Mouse (Mus musculus) MEL (cell line): Measurements from ENCODE around the gene Spred3. TPM values are rescaled to one million over a fixed set of nuclear protein-coding genes. Genes with fewer than 3 reads are reported as not detected.
"Not testable (repeated sequence)": the region's sequence is repeated elsewhere in the genome, so short reads cannot be mapped to it uniquely, and the experiment has no call there.

Experiments used
- DNase-seq: peaks from one replicate; pipeline ENCODE4 v3.0.0; 2011; ENCODE audit warnings: low read depth, low spot score
- H3K27ac ChIP-seq: 2 replicates; pipeline ENCODE4 v1.5.1; 2012; ENCODE audit warnings: low read depth, mild to moderate bottlenecking, control low read depth, low read length, moderate library complexity; ENCODE audit not compliant: control insufficient read depth
- H3K27me3 ChIP-seq, 2 experiments: fragments of 150-350 bp in 1 of 2; sonication (generic) in 1 of 2; 2 replicates each; pipeline ENCODE4 v1.6.1; 2012; ENCODE audit warnings: low read length in 2 of 2, mild to moderate bottlenecking in 2 of 2, improper control_type of control experiment in 1 of 2, moderate library complexity in 1 of 2; ENCODE audit not compliant: insufficient read depth in 2 of 2, control insufficient read depth in 1 of 2
- H3K36me3 ChIP-seq, 2 experiments: 2 replicates each; pipeline ENCODE4 v1.6.1; 2012 to 2014; ENCODE audit warnings: low read length in 2 of 2, improper control_type of control experiment in 1 of 2, inconsistent platforms in 1 of 2, mild to moderate bottlenecking in 1 of 2; ENCODE audit not compliant: insufficient read depth in 2 of 2, control insufficient read depth in 1 of 2
- H3K4me1 ChIP-seq, 2 experiments: fragments of 150-350 bp in 1 of 2; sonication (generic) in 1 of 2; 2 replicates each; pipeline ENCODE4 v1.6.1; 2012; ENCODE audit warnings: low read length in 2 of 2, improper control_type of control experiment in 1 of 2, mild to moderate bottlenecking in 1 of 2; ENCODE audit not compliant: insufficient read depth in 2 of 2, control insufficient read depth in 1 of 2
- H3K4me3 ChIP-seq, 2 experiments: fragments of 150-350 bp in 1 of 2; sonication (generic) in 1 of 2; 2 replicates each; pipeline ENCODE4 v1.5.1; 2012; ENCODE audit warnings: low read depth in 2 of 2, low read length in 2 of 2, mild to moderate bottlenecking in 2 of 2, moderate library complexity in 2 of 2, control low read depth in 1 of 2, improper control_type of control experiment in 1 of 2; ENCODE audit not compliant: control insufficient read depth in 1 of 2, insufficient read depth in 1 of 2
- H3K79me2 ChIP-seq: 2 replicates; pipeline ENCODE4 v1.6.1; 2012; ENCODE audit warnings: mild to moderate bottlenecking, low read length, moderate library complexity; ENCODE audit not compliant: control insufficient read depth, poor library complexity, insufficient read depth
- H3K9ac ChIP-seq: 2 replicates; pipeline ENCODE4 v1.6.1; 2012; ENCODE audit warnings: low read depth, mild to moderate bottlenecking, control low read depth, low read length, moderate library complexity; ENCODE audit not compliant: control insufficient read depth, poor library complexity, severe bottlenecking
- H3K9me3 ChIP-seq: fragments of 150-350 bp; sonication (generic); replicated peaks from 2 replicates; pipeline ENCODE4 v1.6.1; 2012; ENCODE audit warnings: mild to moderate bottlenecking, low read length, improper control_type of control experiment, moderate library complexity; ENCODE audit not compliant: insufficient read depth
- BHLHE40 ChIP-seq: IDR thresholded peaks from 2 replicates; pipeline ENCODE4 v1.6.1; 2012; ENCODE audit warnings: low read depth, mild to moderate bottlenecking, inconsistent platforms, low read length, improper control_type of control experiment, borderline replicate concordance
- CHD2 ChIP-seq: IDR thresholded peaks from 2 replicates; pipeline ENCODE4 v1.6.1; 2011; ENCODE audit warnings: low read length, improper control_type of control experiment
- CTCF ChIP-seq, 3 experiments: IDR thresholded peaks in 2 of 3; conservative IDR thresholded peaks in 1 of 3; 2 replicates each; pipeline ENCODE4 v1.5.1; 2011 to 2012; ENCODE audit warnings: low read length in 3 of 3, low read depth in 2 of 3, mild to moderate bottlenecking in 2 of 3, improper control_type of control experiment in 1 of 3, inconsistent platforms in 1 of 3, mixed read lengths in 1 of 3, moderate library complexity in 1 of 3; ENCODE audit not compliant: control insufficient read depth in 1 of 3, insufficient read depth in 1 of 3, poor library complexity in 1 of 3, severe bottlenecking in 1 of 3
- E2F4 ChIP-seq: IDR thresholded peaks from 2 replicates; pipeline ENCODE4 v1.6.1; 2011; ENCODE audit warnings: low read depth, low read length, improper control_type of control experiment, borderline replicate concordance
- GATA1 ChIP-seq: IDR thresholded peaks from 2 replicates; pipeline ENCODE4 v1.6.1; 2011; ENCODE audit warnings: low read depth, low read length, improper control_type of control experiment
- HCFC1 ChIP-seq: IDR thresholded peaks from 2 replicates; pipeline ENCODE4 v1.6.1; 2012; ENCODE audit warnings: low read depth, mild to moderate bottlenecking, inconsistent platforms, low read length, improper control_type of control experiment, moderate library complexity
- JUND ChIP-seq: IDR thresholded peaks from 2 replicates; pipeline ENCODE4 v1.6.1; 2011; ENCODE audit warnings: low read depth, mild to moderate bottlenecking, improper control_type of control experiment, low read length
- KAT2A ChIP-seq: conservative IDR thresholded peaks from 2 replicates; pipeline ENCODE4 v1.6.1; 2012; ENCODE audit warnings: low read depth, low read length, improper control_type of control experiment, inconsistent platforms
- MAFK ChIP-seq: IDR thresholded peaks from 2 replicates; pipeline ENCODE4 v1.6.1; 2011; ENCODE audit warnings: low read depth, mild to moderate bottlenecking, low read length, improper control_type of control experiment, borderline replicate concordance
- MAX ChIP-seq: IDR thresholded peaks from 2 replicates; pipeline ENCODE4 v1.6.1; 2011; ENCODE audit warnings: low read length, improper control_type of control experiment
- MEF2A ChIP-seq: IDR thresholded peaks from 2 replicates; pipeline ENCODE4 v1.6.1; 2014; ENCODE audit warnings: low read depth, mild to moderate bottlenecking, inconsistent platforms, low read length, improper control_type of control experiment; ENCODE audit not compliant: poor library complexity, insufficient replicate concordance, severe bottlenecking; ENCODE audit errors: extremely low read depth
- MYB ChIP-seq: IDR thresholded peaks from 2 replicates; pipeline ENCODE4 v1.6.1; 2011; ENCODE audit warnings: mild to moderate bottlenecking, low read depth, low read length, improper control_type of control experiment
- NELFE ChIP-seq: IDR thresholded peaks from 2 replicates; pipeline ENCODE4 v1.6.1; 2011; ENCODE audit warnings: low read depth, low read length, improper control_type of control experiment
- POLR2AphosphoS2 ChIP-seq: IDR thresholded peaks from 2 replicates; pipeline ENCODE4 v1.6.1; 2011; ENCODE audit warnings: low read length, improper control_type of control experiment
- RCOR1 ChIP-seq: IDR thresholded peaks from 2 replicates; pipeline ENCODE4 v1.6.1; 2012; ENCODE audit warnings: low read depth, mild to moderate bottlenecking, inconsistent platforms, low read length, improper control_type of control experiment
- SIN3A ChIP-seq: IDR thresholded peaks from 2 replicates; pipeline ENCODE4 v1.6.1; 2012; ENCODE audit warnings: low read length, improper control_type of control experiment, inconsistent platforms
- SMC3 ChIP-seq: IDR thresholded peaks from 2 replicates; pipeline ENCODE4 v1.6.1; 2011; ENCODE audit warnings: low read depth, low read length, improper control_type of control experiment
- TAL1 ChIP-seq: IDR thresholded peaks from 2 replicates; pipeline ENCODE4 v1.6.1; 2012; ENCODE audit warnings: mild to moderate bottlenecking, inconsistent platforms, low read length, moderate library complexity, mixed read lengths
- TCF12 ChIP-seq: IDR thresholded peaks from 2 replicates; pipeline ENCODE4 v1.6.1; 2014; ENCODE audit warnings: low read depth, mild to moderate bottlenecking, inconsistent platforms, low read length, improper control_type of control experiment, moderate library complexity
- UBTF ChIP-seq: IDR thresholded peaks from 2 replicates; pipeline ENCODE4 v1.6.1; 2012; ENCODE audit warnings: low read depth, mild to moderate bottlenecking, inconsistent platforms, low read length, improper control_type of control experiment, moderate library complexity, borderline replicate concordance; ENCODE audit not compliant: insufficient read depth
- USF1 ChIP-seq: IDR thresholded peaks from 2 replicates; pipeline ENCODE4 v1.6.1; 2014; ENCODE audit warnings: low read depth, mild to moderate bottlenecking, inconsistent platforms, low read length, improper control_type of control experiment, moderate library complexity
- ZC3H11A ChIP-seq: IDR thresholded peaks from 2 replicates; pipeline ENCODE4 v1.6.1; 2012; ENCODE audit warnings: low read depth, mild to moderate bottlenecking, inconsistent platforms, low read length, improper control_type of control experiment
- ZMIZ1 ChIP-seq: IDR thresholded peaks from 2 replicates; pipeline ENCODE4 v1.6.1; 2012; ENCODE audit warnings: low read depth, mild to moderate bottlenecking, inconsistent platforms, low read length, improper control_type of control experiment, moderate library complexity
- ZNF384 ChIP-seq: IDR thresholded peaks from 2 replicates; pipeline ENCODE4 v1.6.1; 2012; ENCODE audit warnings: low read depth, mild to moderate bottlenecking, inconsistent platforms, low read length, improper control_type of control experiment
- polyA plus RNA-seq, 2 experiments: library from polyadenylated mRNA; stranded (reverse) in 1 of 2; unstranded in 1 of 2; fragments of >175 nt in 1 of 2; fragments of >200 nt in 1 of 2; gene quantifications; 2 replicates each; pipeline versions ENCODE4 v1.2.1 to v1.2.4; 2012; ENCODE audit warnings: low replicate concordance in 2 of 2, low read depth in 1 of 2; ENCODE audit not compliant: insufficient read length in 2 of 2, insufficient read depth in 1 of 2, missing spikeins in 1 of 2
- total RNA-seq: library from RNA; depleted of rRNA; stranded (reverse); fragments of 300-350 nt; gene quantifications from 2 replicates; pipeline ENCODE4 v1.2.3, GENCODE M21; 2012

The Spred3 gene
- total and polyA plus RNA-seq, 3 experiments, result 0.42 to 3.9 TPM; not detected in 1

DNA sequence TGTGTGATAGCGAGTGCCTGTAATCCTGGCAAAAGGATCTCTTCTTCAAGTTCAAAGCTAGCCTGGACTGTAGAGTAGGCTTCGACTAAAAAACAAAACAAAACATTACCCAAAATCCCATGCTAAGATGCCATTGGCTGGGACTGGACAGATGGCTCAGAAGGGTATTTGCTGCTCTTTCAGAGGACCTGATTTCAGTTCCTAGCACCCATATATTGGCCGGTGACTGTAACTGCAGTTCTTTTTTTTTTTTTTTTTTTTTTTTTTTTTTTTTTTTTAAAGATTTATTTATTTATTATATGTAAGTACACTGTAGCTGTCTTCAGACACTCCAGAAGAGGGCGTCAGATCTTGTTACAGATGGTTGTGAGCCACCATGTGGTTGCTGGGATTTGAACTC, 31.0 kb downstream of the Spred3 start:
- H3K27me3 ChIP-seq, H3K27ac ChIP-seq, H3K36me3 ChIP-seq, H3K79me2 ChIP-seq, H3K9ac ChIP-seq, H3K4me3 ChIP-seq, H3K9me3 ChIP-seq, DNase-seq: not testable (repeated sequence)
- TF ChIP-seq ZNF384, result peak; percentile 79
- H3K4me1 ChIP-seq, result peaks cover 5 to 12% of the 10 kb centered on the region in 2 experiments

DNA sequence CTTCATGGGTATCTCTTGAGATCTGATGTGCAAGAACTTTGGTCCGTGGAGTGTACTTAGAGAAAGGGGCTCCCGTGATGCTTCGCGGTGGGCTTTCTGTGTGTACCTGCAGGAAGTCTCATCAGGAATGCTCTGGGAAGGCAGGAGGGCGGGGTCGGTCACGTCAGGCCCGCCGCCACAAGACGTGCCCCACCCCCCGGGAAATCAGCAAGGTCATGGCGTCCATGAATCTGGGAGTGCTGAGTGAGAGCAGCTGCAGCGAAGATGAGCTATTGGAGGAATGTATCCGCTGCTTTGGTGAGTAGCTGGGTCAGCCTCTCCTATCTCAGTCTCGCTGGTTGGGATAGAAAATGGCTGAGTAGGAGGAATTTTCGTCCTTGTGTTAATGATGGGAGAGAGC, 32.8 kb downstream of the Spred3 start:
- Histone ChIP-seq H3K9ac (no peak overlapping the region), H3K36me3 (peaks cover 0 to 6% of the 10 kb centered on the region in 2 experiments; a peak in 2 of 4 replicates), H3K9me3 (no peaks in the 10 kb centered on the region), H3K4me3 (no peak overlapping the region), H3K79me2 (no peaks in the 10 kb centered on the region), H3K27me3 (no peaks in the 10 kb centered on the region), H3K4me1 (peaks cover 3 to 9% of the 10 kb centered on the region in 2 experiments; a peak in 3 of 4 replicates), H3K27ac (no peak overlapping the region)
- no peak for DNase-seq
- TF ChIP-seq MAX, result no peak
- no peak for TF ChIP-seq MEF2A
- TF ChIP-seq MAFK, result no peak
- TF ChIP-seq SMC3, result no peak
- no peak for TF ChIP-seq ZC3H11A
- TF ChIP-seq E2F4, result no peak
- TF ChIP-seq POLR2AphosphoS2, result no peak
- no peak for TF ChIP-seq NELFE
- TF ChIP-seq UBTF, result no peak
- TF ChIP-seq JUND, result no peak
- no peak for TF ChIP-seq TCF12

DNA sequence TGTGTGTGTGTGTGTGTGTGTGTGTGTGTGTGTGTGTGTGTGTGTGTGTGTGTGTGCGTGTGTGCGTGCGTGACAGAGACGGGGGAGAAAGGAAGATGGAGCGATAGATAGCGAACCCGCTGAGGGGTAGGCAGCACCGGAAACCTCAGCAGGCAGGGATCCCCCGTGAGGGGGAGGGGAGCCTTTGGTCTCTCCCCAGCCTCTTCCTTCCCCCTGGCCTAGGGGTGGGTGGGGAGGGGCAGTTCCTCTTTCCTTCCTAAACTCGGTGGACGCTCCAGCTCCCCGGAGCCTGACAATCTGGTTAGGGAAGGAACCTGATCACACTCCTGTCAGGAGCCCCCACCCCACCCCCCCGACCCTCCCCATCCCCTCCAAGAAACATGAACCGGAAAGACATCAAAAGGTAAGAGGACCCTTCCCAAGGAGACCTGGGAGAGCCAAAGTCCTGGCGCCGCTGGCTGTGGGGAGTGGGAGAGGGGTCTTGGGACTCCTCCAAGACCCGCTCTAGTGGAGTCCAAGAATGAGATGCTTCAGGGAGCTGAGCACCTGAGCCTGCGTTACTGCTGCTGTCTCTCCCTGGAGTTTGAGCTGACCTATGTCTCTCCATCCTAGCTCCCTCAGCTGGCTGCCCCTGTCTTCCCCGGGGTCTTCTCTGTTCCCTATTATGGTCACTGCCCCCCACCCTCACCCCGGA, 35.4 kb downstream of the Spred3 start, which contains the start of gene Rasgrp4:
TSS of gene Rasgrp4 (plus strand) at position 159 of the 694 bp plus-strand sequence.
- DNase-seq, result peak; percentile 88
- H3K36me3 ChIP-seq, result peaks cover 0 to 6% of the 10 kb centered on the region in 2 experiments; a peak in 2 of 4 replicates
- peak within 1 kb of the TSS; percentile 31; the same call in 1 of the 2 replicates for H3K27ac ChIP-seq
- peaks cover 3 to 9% of the 10 kb centered on the region in 2 experiments; a peak in 3 of 4 replicates for H3K4me1 ChIP-seq
- no peaks in the 10 kb centered on the region for H3K79me2 ChIP-seq
- H3K27me3 ChIP-seq, result no peaks in the 10 kb centered on the region
- peak within 1 kb of the TSS; percentile 38 to 44 for H3K4me3 ChIP-seq
- H3K9ac ChIP-seq, result peak within 1 kb of the TSS; percentile 55
- H3K9me3 ChIP-seq, result no peaks in the 10 kb centered on the region
- TF ChIP-seq SIN3A (peak; percentile 58; the same call in 1 of the 2 replicates), SMC3 (no peak), E2F4 (no peak), USF1 (no peak), HCFC1 (peak; percentile 52; the same call in 1 of the 2 replicates), KAT2A (no peak), JUND (no peak), TAL1 (no peak), CTCF (IDR thresholded peaks at IDR 0.05 in 2 of 3, conservative IDR thresholded peaks at IDR 0.05 in 1 of 3; ENCODE audit: control insufficient read depth in 1 of 3, insufficient read depth in 1 of 3, low read depth in 2 of 3, low read length in 3 of 3, poor library complexity in 1 of 3, severe bottlenecking in 1 of 3) (no peak), UBTF (no peak), POLR2AphosphoS2 (no peak), ZMIZ1 (no peak), CHD2 (peak; percentile 32; the same call in 1 of the 2 replicates), GATA1 (peak; percentile 59; the same call in 1 of the 2 replicates), MYB (no peak), BHLHE40 (0 out of 2 replicates have a peak, but pooled peaks have one; percentile 48), RCOR1 (0 out of 2 replicates have a peak, but pooled peaks have one; percentile 28)
